Mouse (Mus musculus) liver, embryonic 14.5 days (tissue): ENCODE data around the gene Ttc32.

Experiments used
- CTCF ChIP-seq: IDR thresholded peaks from 2 replicates; pipeline ENCODE4 v1.5.1; 2016; ENCODE audit warnings: antibody characterized with exemption, low read depth, control low read depth
- EP300 ChIP-seq: IDR thresholded peaks from 2 replicates; pipeline ENCODE4 v1.6.1; 2016; ENCODE audit warnings: antibody characterized with exemption, low read depth

- TF ChIP-seq CTCF (no peak), EP300 (no peak)
These were observed 30.2 kb downstream of the Ttc32 start for GRCm38 (mm10) chr12:9059965-9060364.
